ENCODE assay signal across 23 mouse cellular contexts in genomic region chr10:121953041-121953440, GRCm38 (mm10).
DNase-seq lines count a peak whose midpoint lies in the region; ATAC-seq and TF ChIP-seq lines count a peak whose summit lies in the region.
"Had no signal": no experiment of that assay in that cellular context is flagged by ENCODE, and none has a peak within 500 bp of the region (broad histone marks: within the 10 kb centered on the region; RNA-seq: fewer than 3 reads in every experiment).

No protein-coding gene starts in this region.

- peaks cover 29% of the 10 kb centered on the region for H3K4me1 ChIP-seq in hindbrain, embryonic 15.5 days (replicated peaks)
- peaks cover 15% of the 10 kb centered on the region for H3K4me1 ChIP-seq in hindbrain, embryonic 16.5 days (ENCODE audit: control insufficient read depth, insufficient read depth, low read depth, low read length)
- H3K4me1 ChIP-seq in liver, embryonic 16.5 days (ENCODE audit: control insufficient read depth, low read depth, low read length): no peaks in the 10 kb centered on the region
- H3K4me1 ChIP-seq in liver, embryonic 11.5 days (replicated peaks; ENCODE audit: control insufficient read depth, insufficient read depth, low read length): no peaks in the 10 kb centered on the region
- H3K4me1 ChIP-seq in stomach, embryonic 16.5 days (ENCODE audit: control insufficient read depth, insufficient read depth, low read length): peaks cover 7% of the 10 kb centered on the region; the same call in 1 of the 2 replicates
- H3K4me1 ChIP-seq in stomach, postnatal 0 days (replicated peaks; ENCODE audit: control insufficient read depth, insufficient read depth): no peaks in the 10 kb centered on the region
- no peaks in the 10 kb centered on the region for H3K4me1 ChIP-seq in heart, adult 2 months (ENCODE audit: control insufficient read depth, insufficient read depth, low read length)

- no peak overlapping the region for H3K9ac ChIP-seq in hindbrain, embryonic 15.5 days
- H3K9ac ChIP-seq in hindbrain, embryonic 16.5 days (ENCODE audit: low read depth, low read length): no peak overlapping the region
- H3K9ac ChIP-seq in liver, embryonic 16.5 days (ENCODE audit: low read depth, low read length): no peak overlapping the region
- no peak overlapping the region for H3K9ac ChIP-seq in liver, embryonic 11.5 days (ENCODE audit: low read depth, low read length)
- no peak overlapping the region for H3K9ac ChIP-seq in stomach, embryonic 16.5 days (ENCODE audit: low read length)
- H3K9ac ChIP-seq in stomach, postnatal 0 days (ENCODE audit: low read length): no peak overlapping the region
- no peak overlapping the region for H3K9ac ChIP-seq in heart, adult 2 months (ENCODE audit: low read depth, low read length)
- H3K9ac ChIP-seq: embryonic facial prominence, embryonic 12.5 days; forebrain, embryonic 12.5 days had no signal

- ATAC-seq in hindbrain, embryonic 15.5 days (ENCODE audit: low FRiP score, low read depth): peak; percentile 16; the same call in 1 of the 2 replicates
- no peak for ATAC-seq in hindbrain, embryonic 16.5 days
- ATAC-seq in liver, embryonic 16.5 days (ENCODE audit: low read depth): 0 out of 2 replicates have a peak, but pooled peaks have one; percentile 11
- no peak for ATAC-seq in liver, embryonic 11.5 days (replicated peaks; ENCODE audit: low FRiP score)
- peak; percentile 33; the same call in 1 of the 2 replicates for ATAC-seq in stomach, embryonic 16.5 days (ENCODE audit: insufficient read depth, low FRiP score)
- ATAC-seq in stomach, postnatal 0 days (ENCODE audit: low FRiP score, low TSS enrichment): peak; percentile 94
- ATAC-seq: forebrain, embryonic 14.5 days; forebrain, embryonic 16.5 days had no signal

- no peaks in the 10 kb centered on the region for H3K9me3 ChIP-seq in hindbrain, embryonic 15.5 days
- H3K9me3 ChIP-seq in hindbrain, embryonic 16.5 days (ENCODE audit: control insufficient read depth, low read length): no peaks in the 10 kb centered on the region
- no peaks in the 10 kb centered on the region for H3K9me3 ChIP-seq in liver, embryonic 16.5 days (replicated peaks; ENCODE audit: control insufficient read depth, low read length)
- H3K9me3 ChIP-seq in liver, embryonic 11.5 days (ENCODE audit: control insufficient read depth, low read length): no peaks in the 10 kb centered on the region
- no peaks in the 10 kb centered on the region for H3K9me3 ChIP-seq in stomach, embryonic 16.5 days (replicated peaks; ENCODE audit: control insufficient read depth, low read length)
- H3K9me3 ChIP-seq in stomach, postnatal 0 days (ENCODE audit: control insufficient read depth, low read length): no peaks in the 10 kb centered on the region
- H3K9me3 ChIP-seq: embryonic facial prominence, embryonic 12.5 days; forebrain, embryonic 10.5 days; forebrain, embryonic 12.5 days had no signal

- H3K36me3 ChIP-seq in hindbrain, embryonic 15.5 days: no peaks in the 10 kb centered on the region
- no peaks in the 10 kb centered on the region for H3K36me3 ChIP-seq in hindbrain, embryonic 16.5 days (ENCODE audit: control insufficient read depth, insufficient read depth, low read length)
- no peaks in the 10 kb centered on the region for H3K36me3 ChIP-seq in liver, embryonic 16.5 days (ENCODE audit: control insufficient read depth, insufficient read depth)
- no peaks in the 10 kb centered on the region for H3K36me3 ChIP-seq in liver, embryonic 11.5 days (ENCODE audit: control insufficient read depth, insufficient read depth, low read length)
- no peaks in the 10 kb centered on the region for H3K36me3 ChIP-seq in stomach, embryonic 16.5 days (ENCODE audit: control insufficient read depth, insufficient read depth, low read length)
- H3K36me3 ChIP-seq in stomach, postnatal 0 days (ENCODE audit: control insufficient read depth, insufficient read depth, low read length): no peaks in the 10 kb centered on the region
- no peaks in the 10 kb centered on the region for H3K36me3 ChIP-seq in heart, adult 2 months (ENCODE audit: control insufficient read depth, insufficient read depth, low read length)
- H3K36me3 ChIP-seq: embryonic facial prominence, embryonic 12.5 days; forebrain, embryonic 10.5 days; forebrain, embryonic 12.5 days had no signal

- intact Hi-C loops in heart, adult 2 months (cut with DNase I): no loop called here

- no peak overlapping the region for H3K4me3 ChIP-seq in hindbrain, embryonic 15.5 days
- H3K4me3 ChIP-seq in hindbrain, embryonic 16.5 days (ENCODE audit: low read length): no peak overlapping the region
- no peak overlapping the region for H3K4me3 ChIP-seq in liver, embryonic 16.5 days (ENCODE audit: low read depth, low read length)
- H3K4me3 ChIP-seq in liver, embryonic 11.5 days (ENCODE audit: low read depth, low read length): no peak overlapping the region
- H3K4me3 ChIP-seq in stomach, embryonic 16.5 days (replicated peaks; ENCODE audit: low read length): no peak overlapping the region
- H3K4me3 ChIP-seq in stomach, postnatal 0 days (ENCODE audit: low read depth, low read length): no peak overlapping the region
- H3K4me3 ChIP-seq in heart, adult 2 months: no peak overlapping the region
- H3K4me3 ChIP-seq: embryonic facial prominence, embryonic 12.5 days; erythroblast, embryonic 14.5 days; forebrain, embryonic 10.5 days; forebrain, embryonic 12.5 days had no signal

- H3K4me2 ChIP-seq in hindbrain, embryonic 15.5 days: no peak overlapping the region
- H3K4me2 ChIP-seq in hindbrain, embryonic 16.5 days (ENCODE audit: low read length): no peak overlapping the region
- no peak overlapping the region for H3K4me2 ChIP-seq in liver, embryonic 16.5 days (ENCODE audit: low read depth, low read length)
- H3K4me2 ChIP-seq in liver, embryonic 11.5 days: no peak overlapping the region
- H3K4me2 ChIP-seq in stomach, embryonic 16.5 days (ENCODE audit: low read depth, low read length): no peak overlapping the region
- H3K4me2 ChIP-seq in stomach, postnatal 0 days (replicated peaks; ENCODE audit: low read depth): no peak overlapping the region
- H3K4me2 ChIP-seq: embryonic facial prominence, embryonic 12.5 days; forebrain, embryonic 12.5 days had no signal

- H3K27me3 ChIP-seq in hindbrain, embryonic 15.5 days: no peaks in the 10 kb centered on the region
- H3K27me3 ChIP-seq in hindbrain, embryonic 16.5 days (replicated peaks; ENCODE audit: control insufficient read depth, insufficient read depth, low read length): no peaks in the 10 kb centered on the region
- no peaks in the 10 kb centered on the region for H3K27me3 ChIP-seq in liver, embryonic 16.5 days (ENCODE audit: control insufficient read depth, insufficient read depth, low read depth, low read length)
- no peaks in the 10 kb centered on the region for H3K27me3 ChIP-seq in liver, embryonic 11.5 days (replicated peaks; ENCODE audit: control insufficient read depth, insufficient read depth, low read length)
- H3K27me3 ChIP-seq in stomach, embryonic 16.5 days (ENCODE audit: control insufficient read depth, insufficient read depth, low read length): no peaks in the 10 kb centered on the region
- no peaks in the 10 kb centered on the region for H3K27me3 ChIP-seq in stomach, postnatal 0 days (ENCODE audit: control insufficient read depth, insufficient read depth, low read length)
- H3K27me3 ChIP-seq in heart, adult 2 months (ENCODE audit: control insufficient read depth, insufficient read depth, low read length): no peaks in the 10 kb centered on the region
- H3K27me3 ChIP-seq: embryonic facial prominence, embryonic 12.5 days; forebrain, embryonic 12.5 days had no signal

- TF ChIP-seq POLR2A in heart, adult 2 months (IDR thresholded peaks at IDR 0.05; ENCODE audit: insufficient read depth, low read depth, low read length): no peak

- H3K27ac ChIP-seq in hindbrain, embryonic 15.5 days (replicated peaks): no peak overlapping the region
- no peak overlapping the region for H3K27ac ChIP-seq in hindbrain, embryonic 16.5 days (ENCODE audit: low read depth, low read length)
- no peak overlapping the region for H3K27ac ChIP-seq in liver, embryonic 16.5 days (ENCODE audit: low read length)
- no peak overlapping the region for H3K27ac ChIP-seq in liver, embryonic 11.5 days (ENCODE audit: low read depth, low read length)
- H3K27ac ChIP-seq in stomach, embryonic 16.5 days (ENCODE audit: low read length): no peak overlapping the region
- no peak overlapping the region for H3K27ac ChIP-seq in stomach, postnatal 0 days (replicated peaks)
- no peak overlapping the region for H3K27ac ChIP-seq in heart, adult 2 months
- H3K27ac ChIP-seq: embryonic facial prominence, embryonic 12.5 days; forebrain, embryonic 10.5 days; forebrain, embryonic 12.5 days had no signal

- WGBS in hindbrain, embryonic 15.5 days: 97% methylated on average over 5 of the region's 5 CpGs
- WGBS in hindbrain, embryonic 16.5 days: 97% methylated on average over 5 of the region's 5 CpGs
- WGBS in liver, embryonic 16.5 days (ENCODE audit: insufficient replicate concordance): 72% methylated on average over 5 of the region's 5 CpGs
- 85% methylated on average over 5 of the region's 5 CpGs for WGBS in liver, embryonic 11.5 days
- 83% methylated on average over 5 of the region's 5 CpGs for WGBS in stomach, embryonic 16.5 days
- WGBS in stomach, postnatal 0 days: 81% methylated on average over 5 of the region's 5 CpGs
- WGBS in heart, adult 2 months: 97% methylated on average over 5 of the region's 5 CpGs

- H3K79me2 ChIP-seq in heart, adult 2 months (replicated peaks; ENCODE audit: control insufficient read depth, insufficient read depth, low read length): no peaks in the 10 kb centered on the region

- DNase-seq in liver, embryonic 11.5 days (ENCODE audit: low spot score): no peak
- peak; percentile 45 for DNase-seq in stomach, postnatal 0 days (ENCODE audit: low spot score)
- DNase-seq in heart, adult 2 months: no peak
- DNase-seq: adrenal gland, adult 2 months; adrenal gland, postnatal 10 days; adrenal gland, postnatal 25 days; cerebellum, adult 11 months; cerebellum, adult 18-20 months; cerebellum, adult 8-10 months; cerebellum, adult 9-11 months; cerebellum, postnatal 14 days; cerebellum, postnatal 36 days; embryo, embryonic 11 days had no signal

- TF ChIP-seq EP300 in stomach, postnatal 0 days (optimal IDR thresholded peaks at IDR 0.05): no peak
- no peak for TF ChIP-seq EP300 in heart, adult 2 months (IDR thresholded peaks at IDR 0.05; ENCODE audit: insufficient read depth, low read depth, low read length)

- no peak for TF ChIP-seq CTCF in stomach, postnatal 0 days (IDR thresholded peaks at IDR 0.05; ENCODE audit: low read depth)
- no peak for TF ChIP-seq CTCF in heart, adult 2 months (IDR thresholded peaks at IDR 0.05)

Comparison
In these comparisons a context has a peak if more than half of its experiments do, and no peak if none do; other contexts are left out.
1. ATAC-seq: peak in hindbrain, embryonic 15.5 days (single experiment), liver, embryonic 16.5 days (single experiment), stomach, embryonic 16.5 days (single experiment) and stomach, postnatal 0 days (single experiment); none in hindbrain, embryonic 16.5 days (single experiment) and liver, embryonic 11.5 days (single experiment).